Mouse (Mus musculus): ENCODE data around the gene Apon. TPM values are rescaled to one million over a fixed set of nuclear protein-coding genes. Genes with fewer than 3 reads are reported as not detected.
"Not testable (repeated sequence)": the region's sequence is repeated elsewhere in the genome, so short reads cannot be mapped to it uniquely, and the experiment has no call there.

Apon gene
- polyA plus RNA-seq, 1 experiment from 2014 or later = not detected

DNA sequence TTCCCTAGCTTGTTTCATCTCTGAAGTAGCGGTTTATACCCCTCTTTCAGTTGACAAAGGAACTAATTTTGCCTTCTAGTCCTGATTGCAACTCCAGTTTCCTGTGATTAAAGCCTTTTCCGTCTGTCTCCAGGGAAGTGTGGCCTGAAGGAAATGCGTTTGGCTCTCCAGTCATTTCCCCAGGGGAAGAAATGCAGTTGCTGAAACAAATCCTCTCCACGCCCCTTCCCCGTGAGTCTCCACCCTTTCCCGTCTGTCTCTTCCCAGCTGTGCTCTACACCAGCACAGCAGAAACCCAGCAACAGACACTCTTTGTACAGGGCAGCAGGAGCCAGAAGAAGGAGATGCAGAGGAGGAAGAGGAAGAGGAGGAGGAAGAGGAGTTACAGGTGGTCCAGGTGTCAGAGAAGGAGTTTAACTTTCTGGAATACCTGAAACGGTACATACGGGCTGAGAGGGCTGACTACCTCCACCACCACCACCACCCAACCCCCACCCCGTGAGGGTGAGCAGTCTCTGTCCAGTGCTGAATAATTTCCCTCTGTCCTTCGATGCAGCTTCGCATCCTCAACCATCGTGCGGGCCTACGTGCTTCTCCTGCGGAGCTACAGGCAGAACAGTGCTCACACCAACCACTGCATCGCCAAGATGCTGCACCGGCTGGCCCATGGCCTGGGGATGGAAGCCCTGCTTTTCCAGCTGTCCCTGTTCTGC lies 6.7 kb upstream of the Apon start:
- no peak overlapping the region for H3K27ac ChIP-seq
- WGBS (ENCODE audit: missing documents) = 96% methylated on average over 17 of the region's 17 CpGs
- no peak overlapping the region for H3K4me3 ChIP-seq (ENCODE audit: inconsistent target)
- no peaks in the 10 kb centered on the region for H3K79me2 ChIP-seq (ENCODE audit: inconsistent target)
- H3K36me3 ChIP-seq (ENCODE audit: inconsistent target) = peaks cover 46% of the 10 kb centered on the region; the same call in 1 of the 2 replicates

- Histone ChIP-seq H3K27ac (no peak overlapping the region), H3K4me3 (ENCODE audit: inconsistent target) (no peak overlapping the region), H3K36me3 (ENCODE audit: inconsistent target) (peaks cover 42% of the 10 kb centered on the region; the same call in 1 of the 2 replicates), H3K79me2 (ENCODE audit: inconsistent target) (no peaks in the 10 kb centered on the region)
- WGBS (ENCODE audit: missing documents) = 75% methylated on average over 13 of the region's 13 CpGs
Observed at GRCm38 (mm10) chr10:128250565-128250964, 3.3 kb upstream of the Apon start.

GRCm38 (mm10) chr10:128255925-128256324 lies 2.0 kb downstream of the Apon start:
- Histone ChIP-seq H3K27ac (no peak overlapping the region), H3K36me3 (ENCODE audit: inconsistent target) (peaks cover 9% of the 10 kb centered on the region; the same call in 1 of the 2 replicates), H3K79me2 (ENCODE audit: inconsistent target) (no peaks in the 10 kb centered on the region), H3K4me3 (ENCODE audit: inconsistent target) (no peak overlapping the region)
- WGBS (ENCODE audit: missing documents) = 96% methylated on average over 8 of the region's 8 CpGs

- H3K27ac ChIP-seq = no peak overlapping the region
- peaks cover 9% of the 10 kb centered on the region; the same call in 1 of the 2 replicates for H3K36me3 ChIP-seq (ENCODE audit: inconsistent target)
- H3K79me2 ChIP-seq (ENCODE audit: inconsistent target) = no peaks in the 10 kb centered on the region
- H3K4me3 ChIP-seq (ENCODE audit: inconsistent target) = no peak overlapping the region
- WGBS (ENCODE audit: missing documents) = 87% methylated on average over 8 of the region's 8 CpGs
Observed at GRCm38 (mm10) chr10:128256328-128256727, 2.4 kb downstream of the Apon start.

DNA sequence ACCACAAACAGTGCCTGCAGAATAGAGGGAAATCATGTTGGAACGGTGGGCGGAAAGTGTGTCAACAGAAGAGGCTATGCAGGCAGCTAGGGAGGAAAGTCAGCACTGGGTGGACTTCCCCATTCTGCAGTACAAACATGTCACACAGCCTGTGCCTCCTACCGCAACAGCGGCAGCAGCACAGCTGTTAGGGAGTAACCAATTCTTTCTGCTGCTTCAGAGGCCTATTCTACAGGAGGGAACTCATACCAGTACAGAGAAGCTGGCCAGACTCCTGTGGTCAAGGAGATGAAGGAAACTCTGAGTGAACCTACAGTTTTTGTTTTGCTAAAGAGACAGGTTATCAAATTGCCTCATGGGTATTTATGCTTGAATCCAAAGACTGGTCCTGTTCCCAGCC lies 5.1 kb downstream of the Apon start:
- H3K4me3 ChIP-seq (ENCODE audit: inconsistent target) = no peak overlapping the region
- H3K27ac ChIP-seq = peak overlapping the region; percentile 61
- no peaks in the 10 kb centered on the region for H3K79me2 ChIP-seq (ENCODE audit: inconsistent target)
- WGBS (ENCODE audit: missing documents) = 2% methylated on average over 4 of the region's 4 CpGs
- no peaks in the 10 kb centered on the region for H3K36me3 ChIP-seq (ENCODE audit: inconsistent target)

GRCm38 (mm10) chr10:128259946-128260345 lies 6.0 kb downstream of the Apon start:
- WGBS (ENCODE audit: missing documents) = 85% methylated on average over 5 of the region's 5 CpGs
- no peaks in the 10 kb centered on the region for H3K79me2 ChIP-seq (ENCODE audit: inconsistent target)
- H3K36me3 ChIP-seq (ENCODE audit: inconsistent target) = no peaks in the 10 kb centered on the region
- H3K4me3 ChIP-seq (ENCODE audit: inconsistent target) = no peak overlapping the region
- no peak overlapping the region for H3K27ac ChIP-seq

GRCm38 (mm10) chr10:128260376-128260775 lies 6.5 kb downstream of the Apon start:
- not testable (repeated sequence) for H3K36me3 ChIP-seq (ENCODE audit: inconsistent target); H3K27ac ChIP-seq; H3K4me3 ChIP-seq (ENCODE audit: inconsistent target); H3K79me2 ChIP-seq (ENCODE audit: inconsistent target)
- 98% methylated on average over 6 of the region's 7 CpGs for WGBS (ENCODE audit: missing documents)

DNA sequence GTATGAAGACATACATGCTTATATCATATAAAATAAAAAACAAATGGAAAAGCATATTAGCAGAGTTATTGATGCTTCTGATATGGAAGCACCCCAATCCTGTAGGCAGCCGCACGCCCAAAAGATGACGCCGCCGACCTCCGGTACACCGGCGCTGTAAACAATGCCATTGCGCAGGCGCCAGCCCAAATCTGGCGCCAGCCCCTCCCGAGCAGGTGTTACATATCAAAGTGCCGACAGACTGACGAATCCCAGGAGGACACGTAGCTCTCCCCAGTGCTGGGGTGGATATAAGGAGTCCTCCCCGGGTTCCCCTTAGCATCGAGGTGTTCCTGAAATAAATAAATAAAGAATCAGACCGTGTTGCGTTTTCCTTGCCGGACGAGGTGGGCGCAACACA lies 8.4 kb downstream of the Apon start:
- 95% methylated on average over 22 of the region's 22 CpGs for WGBS (ENCODE audit: missing documents)
- no peak overlapping the region for H3K4me3 ChIP-seq (ENCODE audit: inconsistent target)
- H3K27ac ChIP-seq = no peak overlapping the region
- no peaks in the 10 kb centered on the region for H3K36me3 ChIP-seq (ENCODE audit: inconsistent target)
- no peaks in the 10 kb centered on the region for H3K79me2 ChIP-seq (ENCODE audit: inconsistent target)

GRCm38 (mm10) chr10:128263393-128264310 lies 9.8 kb downstream of the Apon start:
- WGBS (ENCODE audit: missing documents) = 48% methylated on average over 6 of the region's 6 CpGs
- Histone ChIP-seq H3K4me3 (ENCODE audit: inconsistent target) (no peak overlapping the region), H3K27ac (no peak overlapping the region), H3K79me2 (ENCODE audit: inconsistent target) (no peaks in the 10 kb centered on the region), H3K36me3 (ENCODE audit: inconsistent target) (no peaks in the 10 kb centered on the region)

DNA sequence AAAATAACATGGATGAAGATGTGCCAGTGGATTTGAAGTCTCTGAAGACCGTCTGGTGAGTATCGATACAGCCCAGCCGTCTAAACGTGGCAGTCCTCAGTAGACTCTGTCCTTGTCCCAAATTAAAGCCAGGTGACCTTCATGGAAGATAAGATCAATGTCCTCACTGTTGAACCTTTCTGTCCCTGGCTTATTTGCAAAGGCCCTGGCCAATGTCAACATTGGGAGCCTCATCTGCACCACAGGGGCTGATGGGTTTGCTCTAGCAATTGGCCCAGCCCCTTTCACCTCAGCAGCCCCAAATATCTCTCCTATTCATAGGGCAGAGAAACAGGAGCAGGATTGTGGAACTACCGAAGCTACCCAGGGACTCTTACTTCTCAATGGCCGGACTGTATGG lies 14.5 kb downstream of the Apon start, which contains the start of gene Apof:
TSS of gene Apof (plus strand) at position 301 of the 400 bp plus-strand sequence.
- H3K79me2 ChIP-seq (ENCODE audit: inconsistent target) = peaks cover 31% of the 10 kb centered on the region
- H3K27ac ChIP-seq = no peak within 1 kb of the TSS; the same call in 1 of the 2 replicates
- no peak within 1 kb of the TSS for H3K4me3 ChIP-seq (ENCODE audit: inconsistent target)
- WGBS (ENCODE audit: missing documents) = 100% methylated on average over 5 of the region's 6 CpGs
- H3K36me3 ChIP-seq (ENCODE audit: inconsistent target) = peaks cover 5% of the 10 kb centered on the region; the same call in 1 of the 2 replicates

GRCm38 (mm10) chr10:128269206-128269910 lies 15.5 kb downstream of the Apon start:
- peak overlapping the region; percentile 95 for H3K4me3 ChIP-seq (ENCODE audit: inconsistent target)
- WGBS (ENCODE audit: missing documents) = 98% methylated on average over 15 of the region's 16 CpGs
- H3K79me2 ChIP-seq (ENCODE audit: inconsistent target) = peaks cover 41% of the 10 kb centered on the region
- H3K36me3 ChIP-seq (ENCODE audit: inconsistent target) = peaks cover 14% of the 10 kb centered on the region; the same call in 1 of the 2 replicates
- H3K27ac ChIP-seq = peak overlapping the region; percentile 86

DNA sequence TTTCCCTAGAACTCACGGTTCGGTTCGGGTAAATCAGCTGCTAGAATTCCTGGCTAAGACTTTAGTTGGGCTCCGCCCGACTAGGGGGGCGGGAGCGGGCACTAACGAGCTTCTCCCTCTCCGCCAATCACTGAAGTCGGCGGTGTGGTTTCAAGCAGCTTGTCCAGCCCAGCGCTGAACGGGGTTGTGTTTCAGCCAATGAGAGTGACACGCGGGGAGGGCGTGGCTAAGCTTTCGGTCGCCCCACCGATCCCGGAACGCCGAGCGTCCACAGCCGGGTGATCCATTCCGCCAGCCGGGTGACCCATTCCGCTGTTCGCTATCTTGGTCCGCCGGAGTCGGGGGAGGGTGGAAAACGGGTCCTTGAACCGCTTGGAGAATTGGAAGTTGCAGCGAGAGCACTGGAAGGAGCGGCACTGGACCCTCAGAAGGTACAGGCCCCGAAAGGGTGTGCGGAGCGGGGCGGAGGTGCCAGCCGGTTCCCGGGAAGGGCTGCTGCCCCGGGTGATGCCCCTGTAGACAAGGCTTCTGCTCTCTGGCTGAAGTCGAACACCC lies 16.5 kb downstream of the Apon start, which contains the start of gene Stat2:
TSS of gene Stat2 (plus strand) at position 273 of the 555 bp plus-strand sequence.
- under 1% methylated on average over 36 of the region's 43 CpGs for whole genome bisulfite sequencing (ENCODE audit: missing documents)
- Histone ChIP-seq H3K4me3 (ENCODE audit: inconsistent target) (peak within 1 kb of the TSS; percentile 95), H3K27ac (peak within 1 kb of the TSS; percentile 86), H3K36me3 (ENCODE audit: inconsistent target) (peaks cover 22% of the 10 kb centered on the region; the same call in 1 of the 2 replicates), H3K79me2 (ENCODE audit: inconsistent target) (peaks cover 51% of the 10 kb centered on the region)

DNA sequence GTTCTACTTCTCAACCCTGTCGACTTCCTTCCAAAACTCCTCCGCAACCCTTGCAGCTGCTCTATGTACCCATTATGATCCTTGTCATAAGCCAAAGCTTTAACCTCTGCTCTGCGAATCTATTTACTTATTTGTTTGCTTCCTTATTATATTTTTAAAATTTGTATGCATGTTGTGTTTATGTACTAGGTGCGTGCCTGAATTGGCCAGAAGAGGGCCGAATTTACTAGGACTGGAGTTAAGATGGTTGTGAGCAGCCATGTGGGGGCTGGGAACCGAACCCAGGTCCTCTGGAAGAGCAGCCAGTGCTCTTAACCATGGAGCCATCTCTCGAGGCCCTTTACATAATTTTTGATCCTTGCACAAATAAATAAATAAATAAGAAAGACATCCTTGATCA lies 17.0 kb downstream of the Apon start:
- 40% methylated on average over 7 of the region's 7 CpGs for WGBS (ENCODE audit: missing documents)
- Histone ChIP-seq H3K27ac (peak overlapping the region; percentile 86), H3K4me3 (ENCODE audit: inconsistent target) (peak overlapping the region; percentile 95), H3K36me3 (ENCODE audit: inconsistent target) (peaks cover 25% of the 10 kb centered on the region; the same call in 1 of the 2 replicates), H3K79me2 (ENCODE audit: inconsistent target) (peaks cover 56% of the 10 kb centered on the region)

DNA sequence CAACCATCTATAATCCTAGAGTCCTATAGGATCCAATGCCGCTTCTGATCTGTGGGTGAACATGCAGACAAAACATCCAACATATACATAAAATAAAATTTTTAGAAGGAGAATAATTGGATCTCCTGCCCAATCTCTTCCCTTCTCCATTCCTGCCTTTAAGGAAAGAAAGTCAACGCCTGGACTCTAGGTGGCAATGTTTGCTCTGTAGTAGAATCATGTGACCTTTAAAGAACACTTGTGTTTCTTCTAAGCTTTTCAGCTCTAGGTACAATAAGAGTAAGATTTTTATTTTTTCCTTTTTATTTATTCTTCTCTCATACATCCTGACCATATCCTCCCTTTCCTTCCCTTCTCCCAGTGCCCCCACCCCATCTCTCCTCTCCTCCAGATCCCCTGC lies 18.0 kb downstream of the Apon start:
- Histone ChIP-seq H3K27ac (peak overlapping the region; percentile 25; the same call in 1 of the 2 replicates), H3K79me2 (ENCODE audit: inconsistent target) (peaks cover 66% of the 10 kb centered on the region), H3K4me3 (ENCODE audit: inconsistent target) (peak overlapping the region; percentile 95), H3K36me3 (ENCODE audit: inconsistent target) (peaks cover 35% of the 10 kb centered on the region)
- 56% methylated on average over 2 of the region's 2 CpGs for WGBS (ENCODE audit: missing documents)
